Mouse (Mus musculus): Measurements from ENCODE around the gene Prdm2. TPM values are rescaled to one million over a fixed set of nuclear protein-coding genes. Genes with fewer than 3 reads are reported as not detected.

Gene Prdm2
- polyA plus RNA-seq, 1 experiment = 0.59 TPM

DNA sequence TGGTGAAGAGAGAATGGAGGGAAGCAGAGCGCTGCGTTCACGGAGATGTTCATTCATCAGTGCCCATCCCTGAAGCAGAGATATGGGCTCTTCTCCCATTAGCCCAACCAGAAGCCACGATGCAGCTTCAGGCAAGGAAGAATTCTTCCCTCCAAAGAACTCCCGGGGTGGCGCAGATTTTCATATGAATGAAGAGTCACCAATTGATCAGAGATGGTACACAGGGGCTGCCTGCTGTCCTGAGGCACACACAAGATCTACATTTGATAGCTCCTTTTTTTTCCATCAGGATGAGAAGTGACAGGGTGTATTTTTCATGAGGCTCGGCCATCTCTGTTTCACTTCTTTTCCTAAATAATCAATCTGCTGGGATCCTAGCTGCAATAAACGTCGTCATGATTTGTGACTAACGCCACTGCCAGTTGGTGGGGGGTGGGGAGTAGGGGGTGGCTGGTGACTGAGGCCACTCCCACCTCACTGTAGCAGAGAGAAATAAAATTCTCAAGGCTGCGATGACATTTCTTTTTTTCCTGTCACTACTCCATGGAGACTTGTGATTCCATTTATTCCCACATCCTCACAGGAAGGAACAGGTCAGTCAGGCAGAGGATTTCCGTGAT, 120.6 kb downstream of the Prdm2 start:
- no peaks in the 10 kb centered on the region for H3K9me3 ChIP-seq (ENCODE audit: control insufficient read depth, low read length)
- TF ChIP-seq TAL1 (IDR thresholded peaks at IDR 0.05; ENCODE audit: low read length) = no peak
- no peak for TF ChIP-seq GATA1 (IDR thresholded peaks at IDR 0.05; ENCODE audit: low read length)
- no peaks in the 10 kb centered on the region for H3K27me3 ChIP-seq (ENCODE audit: control insufficient read depth)
- no peaks in the 10 kb centered on the region for H3K36me3 ChIP-seq (ENCODE audit: control insufficient read depth)
- no peak overlapping the region for H3K4me3 ChIP-seq (replicated peaks)
- no peaks in the 10 kb centered on the region for H3K4me1 ChIP-seq (ENCODE audit: control insufficient read depth)

DNA sequence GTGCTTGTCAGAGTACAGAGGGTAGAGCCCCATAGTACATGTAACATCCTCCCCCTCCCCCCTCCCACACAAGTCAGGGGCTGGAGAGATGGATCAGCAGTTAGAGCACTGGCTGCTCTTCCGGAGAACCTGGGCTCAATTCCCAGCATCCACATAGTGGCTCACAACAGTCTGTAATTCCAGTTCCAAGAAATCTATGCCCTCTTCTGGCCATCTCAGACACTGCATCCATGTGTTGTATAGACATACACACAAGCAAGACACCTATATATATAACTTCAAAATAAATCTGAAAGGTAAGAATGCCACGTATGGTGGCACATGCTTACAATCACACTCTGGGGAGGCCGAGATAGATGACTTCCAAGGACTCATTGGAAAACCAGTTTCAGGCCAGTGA, 122.2 kb downstream of the Prdm2 start:
- H3K36me3 ChIP-seq (ENCODE audit: control insufficient read depth) = no peaks in the 10 kb centered on the region
- no peaks in the 10 kb centered on the region for H3K27me3 ChIP-seq (ENCODE audit: control insufficient read depth)
- no peaks in the 10 kb centered on the region for H3K9me3 ChIP-seq (ENCODE audit: control insufficient read depth, low read length)
- no peak for TF ChIP-seq TAL1 (IDR thresholded peaks at IDR 0.05; ENCODE audit: low read length)
- TF ChIP-seq GATA1 (IDR thresholded peaks at IDR 0.05; ENCODE audit: low read length) = no peak
- H3K4me1 ChIP-seq (ENCODE audit: control insufficient read depth) = no peaks in the 10 kb centered on the region
- H3K4me3 ChIP-seq (replicated peaks) = no peak overlapping the region

DNA sequence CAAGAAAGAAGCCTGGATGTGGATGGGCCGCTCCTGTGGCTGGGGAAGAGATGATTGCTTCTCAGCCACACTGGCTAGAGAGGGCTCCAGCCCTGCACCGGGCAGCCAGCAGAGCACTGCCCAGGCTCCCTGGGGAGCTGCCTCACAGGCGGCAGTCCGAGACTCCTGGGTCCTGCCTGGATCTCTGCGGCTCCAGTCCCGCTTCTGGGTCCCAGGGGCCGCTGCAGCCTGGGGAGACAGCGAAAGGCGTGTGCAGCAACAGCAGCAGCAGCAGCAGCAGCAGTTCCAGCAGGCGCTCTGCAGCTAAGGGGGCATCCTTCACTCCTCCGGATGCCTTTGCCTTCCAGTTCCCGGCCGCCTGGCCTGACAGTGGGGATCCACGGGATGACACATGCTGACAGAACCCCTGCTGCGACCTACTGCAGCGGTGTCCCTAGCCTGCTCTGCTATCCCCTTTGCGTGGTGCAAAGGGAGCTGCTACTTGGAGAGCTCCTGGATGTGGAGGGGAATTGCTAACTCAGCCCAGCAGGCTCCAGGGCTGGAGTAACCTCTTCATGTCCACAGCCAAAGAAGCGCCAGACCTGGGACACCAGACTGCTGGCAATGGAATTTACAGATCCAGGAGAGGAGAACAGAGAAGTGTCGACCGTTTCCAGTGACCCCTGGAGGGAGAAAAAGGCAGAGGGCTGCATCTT, 138.6 kb downstream of the Prdm2 start:
- Histone ChIP-seq H3K4me1 (ENCODE audit: control insufficient read depth) (no peaks in the 10 kb centered on the region), H3K36me3 (ENCODE audit: control insufficient read depth) (no peaks in the 10 kb centered on the region), H3K4me3 (replicated peaks) (no peak overlapping the region), H3K9me3 (ENCODE audit: control insufficient read depth, low read length) (no peaks in the 10 kb centered on the region), H3K27me3 (ENCODE audit: control insufficient read depth) (peaks cover 4% of the 10 kb centered on the region)
- TF ChIP-seq GATA1 (IDR thresholded peaks at IDR 0.05; ENCODE audit: low read length) (no peak), TAL1 (IDR thresholded peaks at IDR 0.05; ENCODE audit: low read length) (no peak)

DNA sequence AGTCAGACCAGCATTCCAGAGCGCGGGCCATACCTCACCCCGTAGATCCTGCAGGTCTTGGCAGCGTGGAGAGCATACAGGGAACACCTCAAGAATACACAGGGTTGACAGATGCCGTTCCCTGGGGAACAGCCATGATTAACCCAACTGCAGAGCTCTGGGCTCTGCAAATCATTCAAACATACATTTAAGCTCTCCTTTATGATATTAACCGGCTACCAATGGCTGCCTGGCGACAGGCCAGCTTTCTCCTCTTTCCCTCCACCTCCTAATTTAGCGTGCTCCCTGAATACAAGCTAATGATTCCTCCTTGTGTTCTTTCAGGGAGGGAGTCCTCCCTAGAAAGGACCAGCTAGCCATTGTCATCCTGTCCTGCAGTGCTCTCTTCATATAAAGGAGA, 141.0 kb downstream of the Prdm2 start:
- no peak for TF ChIP-seq TAL1 (IDR thresholded peaks at IDR 0.05; ENCODE audit: low read length)
- no peak for TF ChIP-seq GATA1 (IDR thresholded peaks at IDR 0.05; ENCODE audit: low read length)
- Histone ChIP-seq H3K4me1 (ENCODE audit: control insufficient read depth) (no peaks in the 10 kb centered on the region), H3K4me3 (replicated peaks) (no peak overlapping the region), H3K27me3 (ENCODE audit: control insufficient read depth) (peaks cover 4% of the 10 kb centered on the region), H3K9me3 (ENCODE audit: control insufficient read depth, low read length) (no peaks in the 10 kb centered on the region), H3K36me3 (ENCODE audit: control insufficient read depth) (no peaks in the 10 kb centered on the region)

DNA sequence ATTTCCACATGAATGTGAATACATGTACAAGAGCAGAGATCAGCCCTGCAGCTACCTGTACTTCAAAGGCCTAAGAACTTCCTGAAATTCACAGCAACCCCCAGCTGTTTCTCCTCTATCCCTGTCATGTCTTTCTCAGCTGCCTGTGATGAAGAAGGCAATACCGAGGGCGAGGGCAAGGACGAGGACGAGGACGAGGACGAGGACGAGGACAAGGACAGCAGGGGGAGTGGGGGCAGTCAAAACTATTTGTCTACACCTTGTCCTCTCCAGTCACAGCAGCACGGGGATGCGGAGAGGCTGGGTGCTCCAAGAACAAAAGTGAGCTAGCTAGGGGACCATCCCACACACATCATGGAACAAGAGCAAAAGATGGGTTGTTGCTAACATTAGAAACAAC, 145.8 kb downstream of the Prdm2 start:
- H3K4me1 ChIP-seq (ENCODE audit: control insufficient read depth) = no peaks in the 10 kb centered on the region
- TF ChIP-seq TAL1 (IDR thresholded peaks at IDR 0.05; ENCODE audit: low read length) (no peak), GATA1 (IDR thresholded peaks at IDR 0.05; ENCODE audit: low read length) (no peak)
- no peaks in the 10 kb centered on the region for H3K36me3 ChIP-seq (ENCODE audit: control insufficient read depth)
- no peaks in the 10 kb centered on the region for H3K9me3 ChIP-seq (ENCODE audit: control insufficient read depth, low read length)
- H3K4me3 ChIP-seq (replicated peaks) = no peak overlapping the region
- no peaks in the 10 kb centered on the region for H3K27me3 ChIP-seq (ENCODE audit: control insufficient read depth)

DNA sequence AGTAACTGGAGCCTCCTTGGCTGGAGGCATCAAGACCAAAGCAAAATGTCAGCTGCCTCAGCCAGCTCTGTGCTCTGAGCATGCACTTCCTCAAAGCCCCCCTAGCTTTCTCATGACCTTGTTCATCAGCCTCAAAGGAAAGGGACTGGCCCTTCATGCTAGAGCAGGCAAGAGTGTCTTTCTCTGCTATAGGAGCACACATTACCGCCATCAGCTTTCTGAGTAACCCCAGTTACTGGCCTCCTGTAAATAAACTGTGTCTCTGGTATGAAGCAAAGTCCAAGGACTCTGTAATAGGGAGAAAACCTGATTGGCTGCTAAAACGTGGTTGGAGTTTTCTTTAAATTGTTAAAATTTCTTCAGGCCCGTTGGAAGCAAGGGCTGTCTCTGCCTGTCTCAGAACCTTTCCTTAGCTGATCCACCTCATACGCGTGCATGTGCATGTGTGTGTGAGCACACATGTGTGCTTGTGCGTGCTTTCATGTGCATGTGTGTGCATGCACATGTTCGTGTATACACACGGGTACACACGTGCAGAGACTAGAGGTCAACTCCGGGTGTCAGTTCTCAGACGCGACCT, 153.9 kb downstream of the Prdm2 start:
- Histone ChIP-seq H3K36me3 (ENCODE audit: control insufficient read depth) (no peaks in the 10 kb centered on the region), H3K4me3 (replicated peaks) (no peak overlapping the region), H3K4me1 (ENCODE audit: control insufficient read depth) (no peaks in the 10 kb centered on the region), H3K27me3 (ENCODE audit: control insufficient read depth) (no peaks in the 10 kb centered on the region), H3K9me3 (ENCODE audit: control insufficient read depth, low read length) (peaks cover 7% of the 10 kb centered on the region)
- TF ChIP-seq TAL1 (IDR thresholded peaks at IDR 0.05; ENCODE audit: low read length) (no peak), GATA1 (IDR thresholded peaks at IDR 0.05; ENCODE audit: low read length) (no peak)

Other genes starting within 250 kb of the Prdm2 start
- not detected in 2 replicates for gene Pdpn, start 86.6 kb upstream of the Prdm2 start, polyA plus RNA-seq (2012)
- not detected in 2 replicates for gene Lrrc38, start 136.8 kb upstream of the Prdm2 start, polyA plus RNA-seq (2012)
- gene Pramel1, start 181.4 kb upstream of the Prdm2 start, polyA plus RNA-seq (2012) = not detected in 2 replicates
- gene Pramef8, start 199.4 kb upstream of the Prdm2 start, polyA plus RNA-seq (2012) = 0.02 and 0.08 TPM in 2 replicates
- not detected in 2 replicates for gene Oog4, start 237.3 kb upstream of the Prdm2 start, polyA plus RNA-seq (2012)